20 mouse cellular contexts compared by ENCODE assay signal in genomic region chr3:107041718-107042117, GRCm38 (mm10). TPM values are rescaled to one million over a fixed set of nuclear protein-coding genes. Genes with fewer than 3 reads are reported as not detected.
DNase-seq lines count a peak whose midpoint lies in the region; ATAC-seq and TF ChIP-seq lines count a peak whose summit lies in the region.
"Had no signal": no experiment of that assay in that cellular context is flagged by ENCODE, and none has a peak within 500 bp of the region (broad histone marks: within the 10 kb centered on the region; RNA-seq: fewer than 3 reads in every experiment).

No protein-coding gene starts in this region.

- peak overlapping the region; percentile 21; the same call in 1 of the 2 replicates for H3K4me2 ChIP-seq in lung, embryonic 14.5 days
- peak overlapping the region; percentile 46 for H3K4me2 ChIP-seq in forebrain, embryonic 12.5 days
- peak overlapping the region; percentile 55 for H3K4me2 ChIP-seq in forebrain, embryonic 16.5 days (ENCODE audit: low read length)
- peak overlapping the region; percentile 63 for H3K4me2 ChIP-seq in midbrain, embryonic 16.5 days (ENCODE audit: low read length)
- H3K4me2 ChIP-seq: heart, embryonic 12.5 days; limb, embryonic 15.5 days had no signal

- TF ChIP-seq POLR2A in lung, adult 2 months (IDR thresholded peaks at IDR 0.05; ENCODE audit: borderline replicate concordance, extremely low read depth, low read depth, low read length) = no peak

- H3K9me3 ChIP-seq in lung, embryonic 14.5 days (ENCODE audit: low read depth, low read length) = no peaks in the 10 kb centered on the region
- H3K9me3 ChIP-seq in forebrain, embryonic 12.5 days = no peaks in the 10 kb centered on the region
- no peaks in the 10 kb centered on the region for H3K9me3 ChIP-seq in forebrain, embryonic 16.5 days (ENCODE audit: control insufficient read depth, low read length)
- H3K9me3 ChIP-seq in midbrain, embryonic 16.5 days (replicated peaks; ENCODE audit: control insufficient read depth, low read length, poor library complexity, severe bottlenecking) = no peaks in the 10 kb centered on the region
- H3K9me3 ChIP-seq: heart, embryonic 12.5 days; limb, embryonic 15.5 days had no signal

- no peak for TF ChIP-seq CTCF in lung, embryonic 14.5 days (IDR thresholded peaks at IDR 0.05; ENCODE audit: low read depth)
- TF ChIP-seq CTCF in lung, adult 2 months (IDR thresholded peaks at IDR 0.05; ENCODE audit: insufficient read depth, low read length) = no peak

- peaks cover 1% of the 10 kb centered on the region; the same call in 1 of the 2 replicates for H3K4me1 ChIP-seq in lung, embryonic 14.5 days (ENCODE audit: insufficient read depth)
- H3K4me1 ChIP-seq in lung, adult 2 months (ENCODE audit: control insufficient read depth, insufficient read depth, low read length) = no peaks in the 10 kb centered on the region; the same call in 1 of the 2 replicates
- H3K4me1 ChIP-seq in forebrain, embryonic 12.5 days = peaks cover 34% of the 10 kb centered on the region
- H3K4me1 ChIP-seq in forebrain, embryonic 16.5 days (replicated peaks; ENCODE audit: control insufficient read depth, insufficient read depth, low read length) = peaks cover 33% of the 10 kb centered on the region
- peaks cover 32% of the 10 kb centered on the region for H3K4me1 ChIP-seq in midbrain, embryonic 16.5 days (ENCODE audit: control insufficient read depth, insufficient read depth, low read length)

- ATAC-seq in lung, embryonic 14.5 days (ENCODE audit: insufficient read depth) = no peak
- no peak for ATAC-seq in forebrain, embryonic 12.5 days (ENCODE audit: low FRiP score)
- peak; percentile 52 for ATAC-seq in forebrain, embryonic 16.5 days
- ATAC-seq in midbrain, embryonic 16.5 days = no peak
- ATAC-seq in cerebellum, adult (ENCODE audit: insufficient number of reproducible peaks, low FRiP score, low TSS enrichment) = no peak
- ATAC-seq: liver, postnatal 0 days had no signal

- H3K27ac ChIP-seq in lung, embryonic 14.5 days (ENCODE audit: low read depth) = no peak overlapping the region
- H3K27ac ChIP-seq in forebrain, embryonic 12.5 days = no peak overlapping the region
- no peak overlapping the region for H3K27ac ChIP-seq in forebrain, embryonic 16.5 days (ENCODE audit: low read length)
- H3K27ac ChIP-seq in midbrain, embryonic 16.5 days (ENCODE audit: low read length) = no peak overlapping the region
- H3K27ac ChIP-seq: kidney, postnatal 0 days; limb, embryonic 15.5 days had no signal

- no peak for DNase-seq in lung, embryonic 14.5 days
- DNase-seq in lung, adult 2 months = no peak
- no peak for DNase-seq in left cerebral cortex, adult 8-10 months (ENCODE audit: low spot score in 2 of 2)
- DNase-seq: adrenal gland, postnatal 36 days; cerebellum, postnatal 25 days; gastrocnemius, postnatal 36 days; kidney, adult 11 months; liver, postnatal 0 days; lung, postnatal 36 days; retina, postnatal 1 day; thymus, postnatal 4 days had no signal

- no peaks in the 10 kb centered on the region for H3K36me3 ChIP-seq in lung, embryonic 14.5 days (ENCODE audit: insufficient read depth)
- H3K36me3 ChIP-seq in forebrain, embryonic 12.5 days (replicated peaks) = peaks cover 8% of the 10 kb centered on the region; the same call in 1 of the 2 replicates
- H3K36me3 ChIP-seq in forebrain, embryonic 16.5 days (ENCODE audit: control insufficient read depth, insufficient read depth) = no peaks in the 10 kb centered on the region
- H3K36me3 ChIP-seq in midbrain, embryonic 16.5 days (ENCODE audit: control insufficient read depth, insufficient read depth, low read length) = no peaks in the 10 kb centered on the region
- H3K36me3 ChIP-seq: G1E; heart, embryonic 12.5 days; limb, embryonic 15.5 days had no signal

- H3K4me3 ChIP-seq in lung, embryonic 14.5 days (ENCODE audit: low read depth, low read length) = no peak overlapping the region
- H3K4me3 ChIP-seq in lung, adult 2 months (replicated peaks; ENCODE audit: extremely low read depth, low read depth, low read length) = no peak overlapping the region
- H3K4me3 ChIP-seq in forebrain, embryonic 12.5 days (replicated peaks) = peak overlapping the region; percentile 24
- H3K4me3 ChIP-seq in forebrain, embryonic 16.5 days (replicated peaks; ENCODE audit: low read length) = peak overlapping the region; percentile 31
- peak overlapping the region; percentile 35 for H3K4me3 ChIP-seq in midbrain, embryonic 16.5 days (ENCODE audit: low read depth, low read length)
- H3K4me3 ChIP-seq: heart, embryonic 12.5 days; limb, embryonic 15.5 days had no signal

- H3K27me3 ChIP-seq in lung, embryonic 14.5 days (ENCODE audit: insufficient read depth, low read length) = peaks cover 8% of the 10 kb centered on the region; the same call in 1 of the 2 replicates
- no peaks in the 10 kb centered on the region for H3K27me3 ChIP-seq in forebrain, embryonic 12.5 days
- H3K27me3 ChIP-seq in forebrain, embryonic 16.5 days (replicated peaks; ENCODE audit: control insufficient read depth, insufficient read depth, low read length) = no peaks in the 10 kb centered on the region
- no peaks in the 10 kb centered on the region for H3K27me3 ChIP-seq in midbrain, embryonic 16.5 days (ENCODE audit: control insufficient read depth, insufficient read depth, low read depth, low read length)

- WGBS in lung, embryonic 14.5 days = 81% methylated on average over 1 of the region's 1 CpGs
- 55% methylated on average over 1 of the region's 1 CpGs for WGBS in lung, adult 2 months
- 76% methylated on average over 1 of the region's 1 CpGs for WGBS in forebrain, embryonic 12.5 days
- WGBS in forebrain, embryonic 16.5 days = 50% methylated on average over 1 of the region's 1 CpGs
- WGBS in midbrain, embryonic 16.5 days = 72% methylated on average over 1 of the region's 1 CpGs

- no peak overlapping the region for H3K9ac ChIP-seq in lung, embryonic 14.5 days
- H3K9ac ChIP-seq in forebrain, embryonic 12.5 days = no peak overlapping the region
- H3K9ac ChIP-seq in forebrain, embryonic 16.5 days (replicated peaks; ENCODE audit: low read depth, low read length) = no peak overlapping the region
- peak overlapping the region; percentile 46; the same call in 1 of the 2 replicates for H3K9ac ChIP-seq in midbrain, embryonic 16.5 days (ENCODE audit: low read depth, low read length)
- H3K9ac ChIP-seq: heart, embryonic 12.5 days; limb, embryonic 15.5 days; liver, postnatal 0 days had no signal

RNA-seq across cellular contexts. Expression of gene Kcna3, which starts 5.7 kb away (rescaled TPM):
- polyA plus RNA-seq in lung, embryonic 14.5 days (2014; fragmentation: Nextera tagmentation; extraction: Ambion mirVana) = 2.9 and 4.5 TPM in 2 replicates
- polyA plus RNA-seq in lung, adult 2 months (2012; rRNA removed) = 16.6 and 18.2 TPM in 2 replicates
- polyA plus RNA-seq in forebrain, embryonic 12.5 days (2016; fragmentation: Nextera tagmentation; extraction: Ambion mirVana) = 17.3 and 18.4 TPM in 2 replicates
- polyA plus RNA-seq in forebrain, embryonic 16.5 days (2015; fragmentation: Nextera tagmentation; extraction: Ambion mirVana) = 14.7 and 15.7 TPM in 2 replicates
- polyA plus RNA-seq in midbrain, embryonic 16.5 days (2015; fragmentation: Nextera tagmentation; extraction: Ambion mirVana) = 16.0 and 17.8 TPM in 2 replicates
- 10 to 100 TPM; 26.9 to 31.1 (median 27.7) TPM for total RNA-seq in left cerebral cortex, adult 8-10 months (2022)
- total RNA-seq: G1E had no signal
- polyA plus RNA-seq: G1E had no signal

RNA-seq across cellular contexts. Expression of gene Kcna2, which starts 59.2 kb away (rescaled TPM):
- 0.42 and 0.51 TPM in 2 replicates for polyA plus RNA-seq in lung, embryonic 14.5 days (2014; fragmentation: Nextera tagmentation; extraction: Ambion mirVana)
- polyA plus RNA-seq in lung, adult 2 months (2012; rRNA removed) = 2.1 and 3.3 TPM in 2 replicates
- 0.29 TPM in 2 replicates for polyA plus RNA-seq in forebrain, embryonic 12.5 days (2016; fragmentation: Nextera tagmentation; extraction: Ambion mirVana)
- polyA plus RNA-seq in forebrain, embryonic 16.5 days (2015; fragmentation: Nextera tagmentation; extraction: Ambion mirVana) = 0.72 and 0.94 TPM in 2 replicates
- polyA plus RNA-seq in midbrain, embryonic 16.5 days (2015; fragmentation: Nextera tagmentation; extraction: Ambion mirVana) = 1.6 TPM in 2 replicates
- 100 to 1,000 TPM; 121 to 161 (median 143) TPM for total RNA-seq in left cerebral cortex, adult 8-10 months (2022)
- total RNA-seq: hematopoietic stem cell, adult 5-6 weeks had no signal
- polyA plus RNA-seq: G1E had no signal

Comparison
In these comparisons a context has a peak if more than half of its experiments do, and no peak if none do; other contexts are left out.
1. H3K4me3 ChIP-seq: peak in forebrain, embryonic 12.5 days (single experiment), forebrain, embryonic 16.5 days (single experiment) and midbrain, embryonic 16.5 days (single experiment); none in lung, embryonic 14.5 days (single experiment) and lung, adult 2 months (single experiment).
2. Peak in every context shown above with its lines, with median percentiles within 50 percentile points of each other: H3K4me2 ChIP-seq.